9 mouse cellular contexts compared by ENCODE assay signal in genomic region chr11:115838895-115839311, GRCm38 (mm10). TPM values are rescaled to one million over a fixed set of nuclear protein-coding genes. Genes with fewer than 3 reads are reported as not detected.
DNase-seq lines count a peak whose midpoint lies in the region; ATAC-seq and TF ChIP-seq lines count a peak whose summit lies in the region.
"Had no signal": no experiment of that assay in that cellular context is flagged by ENCODE, and none has a peak within 500 bp of the region (broad histone marks: within the 10 kb centered on the region; RNA-seq: fewer than 3 reads in every experiment).

No protein-coding gene starts in this region.

- no peak overlapping the region for H3K27ac ChIP-seq in embryonic facial prominence, embryonic 14.5 days (replicated peaks; ENCODE audit: low read depth, low read length)
- no peak overlapping the region for H3K27ac ChIP-seq in left cerebral cortex, adult 2 months

- DNase-seq in gastrocnemius, adult 18-20 months (ENCODE audit: low spot score), result peak; percentile 71
- no peak for DNase-seq in gastrocnemius, postnatal 4 days (ENCODE audit: low spot score in 2 of 2)
- DNase-seq in embryonic facial prominence, embryonic 14.5 days (ENCODE audit: low spot score), result peak; percentile 87
- DNase-seq in kidney, adult 9 months, result peak; percentile 71
- peak; percentile 81 for DNase-seq in lung, postnatal 36 days
- DNase-seq in ovary, postnatal 36 days (ENCODE audit: low spot score), result no peak
- DNase-seq in cerebellum, adult 11 months, result no peak
- no peak for DNase-seq in left cerebral cortex, adult 2 months (ENCODE audit: extremely low spot score in 1 of 2, low spot score in 2 of 2)
- DNase-seq: B cell, adult 2 months had no signal

- intact Hi-C loops in left cerebral cortex, adult 2 months (cut with DNase I), result no loop called here

- WGBS in embryonic facial prominence, embryonic 14.5 days, result 22% methylated on average over 4 of the region's 4 CpGs

- H3K27me3 ChIP-seq in embryonic facial prominence, embryonic 14.5 days (replicated peaks; ENCODE audit: control insufficient read depth, insufficient read depth, low read length), result no peaks in the 10 kb centered on the region

- TF ChIP-seq CTCF in left cerebral cortex, adult 2 months (IDR thresholded peaks at IDR 0.05), result no peak

- no peaks in the 10 kb centered on the region for H3K36me3 ChIP-seq in embryonic facial prominence, embryonic 14.5 days (ENCODE audit: control insufficient read depth, insufficient read depth, low read length)

- no peak overlapping the region for H3K4me3 ChIP-seq in embryonic facial prominence, embryonic 14.5 days (ENCODE audit: low read depth, low read length)
- no peak overlapping the region for H3K4me3 ChIP-seq in left cerebral cortex, adult 2 months

- H3K9ac ChIP-seq in embryonic facial prominence, embryonic 14.5 days (ENCODE audit: low read depth, low read length), result no peak overlapping the region

- H3K4me1 ChIP-seq in embryonic facial prominence, embryonic 14.5 days (ENCODE audit: control insufficient read depth, insufficient read depth, low read length), result peaks cover 20% of the 10 kb centered on the region

- no peak overlapping the region for H3K4me2 ChIP-seq in embryonic facial prominence, embryonic 14.5 days (ENCODE audit: low read depth, low read length)

- ATAC-seq in embryonic facial prominence, embryonic 14.5 days (ENCODE audit: low read depth), result peak; percentile 82

- H3K9me3 ChIP-seq in embryonic facial prominence, embryonic 14.5 days (ENCODE audit: control insufficient read depth, low read length), result no peaks in the 10 kb centered on the region

RNA-seq across cellular contexts. Expression of gene Llgl2, which starts 15.1 kb away (rescaled TPM):
- total RNA-seq in gastrocnemius, adult 18-20 months (2021), result 1 to 10 TPM; 6.3 to 8.1 TPM
- 10 to 100 TPM; 19.0 to 21.6 TPM for total RNA-seq in gastrocnemius, postnatal 4 days (2021)
- 11.9 and 12.1 TPM in 2 replicates for polyA plus RNA-seq in embryonic facial prominence, embryonic 14.5 days (2014; fragmentation: Nextera tagmentation; extraction: Ambion mirVana)
- 1 to 10 TPM; 2.3 to 3.6 TPM for total RNA-seq in left cerebral cortex, adult 2 months (2021)

RNA-seq across cellular contexts. Expression of gene Myo15b, which starts 19.3 kb away (rescaled TPM):
- total RNA-seq in gastrocnemius, adult 18-20 months (2021), result not detected
- total RNA-seq in gastrocnemius, postnatal 4 days (2021), result under 1 TPM; 0.37 to 0.60 TPM
- polyA plus RNA-seq in embryonic facial prominence, embryonic 14.5 days (2014; fragmentation: Nextera tagmentation; extraction: Ambion mirVana), result 0.08 and 0.54 TPM in 2 replicates
- total RNA-seq in left cerebral cortex, adult 2 months (2021), result under 1 TPM; 0.36 to 0.79 TPM

RNA-seq across cellular contexts. Expression of gene Tsen54, which starts 24.4 kb away (rescaled TPM):
- total RNA-seq in gastrocnemius, adult 18-20 months (2021), result 1 to 10 TPM; 5.0 to 6.5 TPM
- 10 to 100 TPM; 15.6 to 16.9 TPM for total RNA-seq in gastrocnemius, postnatal 4 days (2021)
- 21.2 and 26.8 TPM in 2 replicates for polyA plus RNA-seq in embryonic facial prominence, embryonic 14.5 days (2014; fragmentation: Nextera tagmentation; extraction: Ambion mirVana)
- total RNA-seq in left cerebral cortex, adult 2 months (2021), result 10 to 100 TPM; 12.4 to 14.2 TPM

RNA-seq across cellular contexts. Expression of gene Caskin2, which starts 25.5 kb away (rescaled TPM):
- total RNA-seq in gastrocnemius, adult 18-20 months (2021), result 10 to 100 TPM; 13.1 to 18.2 TPM
- 10 to 100 TPM; 26.1 to 26.8 TPM for total RNA-seq in gastrocnemius, postnatal 4 days (2021)
- polyA plus RNA-seq in embryonic facial prominence, embryonic 14.5 days (2014; fragmentation: Nextera tagmentation; extraction: Ambion mirVana), result 16.2 and 16.8 TPM in 2 replicates
- total RNA-seq in left cerebral cortex, adult 2 months (2021), result 10 to 100 TPM; 18.1 to 18.8 TPM

Comparison
In these comparisons a context has a peak if more than half of its experiments do, and no peak if none do; other contexts are left out.
1. DNase-seq: peak in gastrocnemius, adult 18-20 months (single experiment), embryonic facial prominence, embryonic 14.5 days (single experiment), kidney, adult 9 months (single experiment) and lung, postnatal 36 days (single experiment); none in gastrocnemius, postnatal 4 days (0 of 2), ovary, postnatal 36 days (single experiment), cerebellum, adult 11 months (single experiment) and left cerebral cortex, adult 2 months (0 of 2).